Mouse (Mus musculus): ENCODE results near the gene Angel1.

DNA sequence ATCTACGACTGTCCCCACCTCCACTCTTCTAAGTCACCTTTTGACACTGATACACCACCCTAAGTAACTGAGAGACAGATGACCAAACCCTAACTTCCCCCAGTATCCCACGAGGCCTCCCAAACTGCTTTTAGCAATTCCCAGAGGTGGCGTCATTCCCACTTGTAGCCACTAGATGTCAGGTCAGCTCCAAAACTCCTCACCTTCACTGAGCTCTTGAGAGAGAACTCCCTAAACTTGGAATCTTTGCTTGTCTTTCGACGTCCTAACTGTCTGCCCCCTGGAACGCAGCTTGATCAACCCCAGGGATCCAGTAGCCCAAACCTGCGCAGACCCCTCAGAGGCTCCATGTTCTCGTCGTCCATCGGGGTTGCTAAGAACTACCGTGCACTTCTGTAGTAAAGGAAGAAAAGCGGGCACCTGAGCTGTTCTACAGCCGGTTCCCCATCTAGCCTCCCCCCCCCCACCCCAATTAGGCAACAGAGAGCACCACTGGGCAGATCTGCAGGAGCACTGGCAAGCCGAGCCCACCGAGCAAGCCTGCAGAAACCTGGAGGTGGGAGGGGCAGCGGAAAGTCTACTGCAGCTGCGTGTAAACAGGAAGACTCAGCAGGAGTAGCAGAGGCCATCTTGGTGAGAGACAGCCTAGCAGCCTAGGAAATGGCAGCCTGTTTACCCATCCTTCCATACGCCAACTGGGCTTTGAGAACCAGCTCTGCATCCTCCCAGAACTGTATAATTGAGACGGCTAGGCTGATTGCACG, 41.8 kb upstream of the Angel1 start:
- TF ChIP-seq CTCF (IDR thresholded peaks at IDR 0.05; ENCODE audit: low read depth) = peak; percentile 84
- TF ChIP-seq EP300 (IDR thresholded peaks at IDR 0.05; ENCODE audit: low read depth) = no peak
